Comparison of ENCODE assay signal across 20 mouse cellular contexts in the genomic region with DNA sequence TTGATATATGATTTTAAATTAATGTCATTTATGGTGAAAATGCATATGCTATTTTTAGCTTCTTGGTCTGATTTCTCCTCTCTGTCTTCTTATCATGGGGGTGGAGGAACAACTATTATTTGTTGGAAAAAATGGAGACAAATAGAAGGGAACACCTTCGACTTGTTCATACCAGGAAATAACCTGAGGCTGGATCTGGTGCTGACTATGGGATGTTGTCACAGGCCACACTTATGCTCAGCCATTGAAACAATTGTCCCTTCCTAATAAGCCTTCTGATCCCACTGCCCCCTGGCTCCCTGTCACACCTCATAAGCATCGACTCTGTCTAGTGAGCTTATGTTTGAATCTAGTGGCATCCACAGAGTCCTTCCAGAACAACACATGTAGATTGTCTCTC.
"Had no signal": no experiment of that assay in that cellular context is flagged by ENCODE, and none has a peak within 500 bp of the region (broad histone marks: within the 10 kb centered on the region; RNA-seq: fewer than 3 reads in every experiment).

No protein-coding gene starts in this region.

- H3K9me3 ChIP-seq: kidney, embryonic 15.5 days; lung, embryonic 15.5 days; midbrain, embryonic 10.5 days; midbrain, embryonic 13.5 days; neural tube, embryonic 13.5 days had no signal

- H3K27ac ChIP-seq: kidney, embryonic 15.5 days; left cerebral cortex, adult 2 months; liver, embryonic 14.5 days; lung, embryonic 15.5 days; midbrain, embryonic 10.5 days; midbrain, embryonic 13.5 days; neural tube, embryonic 13.5 days had no signal

- ATAC-seq: midbrain, embryonic 13.5 days; midbrain, embryonic 16.5 days had no signal

- DNase-seq: kidney, postnatal 10 days; layer of hippocampus, postnatal 36 days; lung, adult 18-20 months; lung, postnatal 10 days; lung, postnatal 36 days; right cerebral cortex, adult 18-20 months; right cerebral cortex, postnatal 14 days; right cerebral cortex, postnatal 4 days; thymus, postnatal 36 days had no signal

- H3K4me1 ChIP-seq: kidney, embryonic 15.5 days; lung, embryonic 15.5 days; megakaryocyte, embryonic 14.5 days; midbrain, embryonic 10.5 days; midbrain, embryonic 13.5 days; neural tube, embryonic 13.5 days had no signal

- H3K27me3 ChIP-seq: kidney, embryonic 15.5 days; lung, embryonic 15.5 days; megakaryocyte, embryonic 14.5 days; midbrain, embryonic 13.5 days had no signal

- H3K9ac ChIP-seq: kidney, embryonic 15.5 days; liver, embryonic 14.5 days; lung, embryonic 15.5 days; midbrain, embryonic 13.5 days; neural tube, embryonic 13.5 days had no signal

- H3K4me3 ChIP-seq: kidney, embryonic 15.5 days; left cerebral cortex, adult 2 months; lung, embryonic 15.5 days; megakaryocyte, embryonic 14.5 days; midbrain, embryonic 10.5 days; midbrain, embryonic 13.5 days; myocyte; neural tube, embryonic 13.5 days had no signal

- H3K36me3 ChIP-seq: kidney, embryonic 15.5 days; lung, embryonic 15.5 days; midbrain, embryonic 10.5 days; midbrain, embryonic 13.5 days; neural tube, embryonic 13.5 days had no signal

- H3K4me2 ChIP-seq: kidney, embryonic 15.5 days; liver, embryonic 11.5 days; lung, embryonic 15.5 days; midbrain, embryonic 13.5 days; neural tube, embryonic 13.5 days had no signal
